14 mouse cellular contexts compared by ENCODE assay signal in the genomic region with DNA sequence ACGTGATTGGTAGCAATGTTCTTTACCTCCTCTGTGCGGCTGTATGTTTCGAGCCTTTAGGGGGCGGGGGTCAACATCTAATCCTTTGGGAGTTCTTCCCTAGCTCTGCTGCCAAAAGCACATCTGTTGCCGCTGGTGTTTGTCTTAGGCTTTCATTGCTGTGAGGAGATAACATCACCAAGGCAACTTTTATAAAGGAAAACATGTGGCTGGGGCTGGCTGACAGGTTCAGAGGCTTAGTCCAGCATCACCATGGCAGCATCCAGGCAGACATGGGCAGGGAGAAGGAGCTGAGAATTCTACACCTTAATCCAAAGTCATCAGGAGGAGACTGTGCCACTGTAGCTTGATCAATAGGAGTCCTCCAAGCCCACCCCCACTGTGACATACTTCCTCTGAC.
"Had no signal": no experiment of that assay in that cellular context is flagged by ENCODE, and none has a peak within 500 bp of the region (broad histone marks: within the 10 kb centered on the region; RNA-seq: fewer than 3 reads in every experiment).

No protein-coding gene starts in this region.

- H3K36me3 ChIP-seq: limb, embryonic 12.5 days; stomach, embryonic 15.5 days had no signal

- DNase-seq: kidney, adult 9 months; kidney, postnatal 36 days; layer of hippocampus, adult 9-11 months; layer of hippocampus, postnatal 36 days; lung, adult 2 months; lung, postnatal 36 days; right cerebral cortex, postnatal 14 days; thymus, postnatal 36 days had no signal

- H3K27me3 ChIP-seq: limb, embryonic 12.5 days; stomach, embryonic 15.5 days had no signal

- H3K4me3 ChIP-seq: limb, embryonic 12.5 days; stomach, embryonic 15.5 days had no signal

- H3K9ac ChIP-seq: limb, embryonic 12.5 days; liver, embryonic 14.5 days; stomach, embryonic 15.5 days had no signal

- H3K9me3 ChIP-seq: limb, embryonic 12.5 days; stomach, embryonic 15.5 days had no signal

- ATAC-seq: lung, postnatal 0 days; midbrain, embryonic 16.5 days had no signal

- H3K4me2 ChIP-seq: limb, embryonic 12.5 days; stomach, embryonic 15.5 days had no signal

- H3K27ac ChIP-seq: kidney, postnatal 0 days; limb, embryonic 12.5 days; liver, embryonic 14.5 days; stomach, embryonic 15.5 days had no signal

- H3K4me1 ChIP-seq: limb, embryonic 12.5 days; stomach, embryonic 15.5 days had no signal
